Mouse (Mus musculus): ENCODE measurements around the gene Crocc2. TPM values are rescaled to one million over a fixed set of nuclear protein-coding genes. Genes with fewer than 3 reads are reported as not detected.

The Crocc2 gene
- polyA plus RNA-seq, 1 experiment from 2014 or later: 0.54 TPM

GRCm38 (mm10) chr1:93268246-93268645 is 99.7 kb downstream of the Crocc2 start:
- no peak for ATAC-seq (replicated peaks)
- Histone ChIP-seq H3K4me1 (peaks cover 4% of the 10 kb centered on the region; the same call in 1 of the 2 replicates), H3K27ac (no peak overlapping the region), H3K36me3 (replicated peaks) (no peaks in the 10 kb centered on the region), H3K27me3 (replicated peaks) (no peaks in the 10 kb centered on the region), H3K4me3 (no peak overlapping the region), H3K9ac (no peak overlapping the region), H3K9me3 (no peaks in the 10 kb centered on the region), H3K4me2 (no peak overlapping the region)
- whole genome bisulfite sequencing: 85% methylated on average over 2 of the region's 2 CpGs

GRCm38 (mm10) chr1:93270516-93271240 is 102.2 kb downstream of the Crocc2 start:
- Histone ChIP-seq H3K27me3 (replicated peaks) (no peaks in the 10 kb centered on the region), H3K4me1 (peaks cover 4% of the 10 kb centered on the region; the same call in 1 of the 2 replicates), H3K27ac (no peak overlapping the region), H3K9me3 (no peaks in the 10 kb centered on the region), H3K4me3 (no peak overlapping the region), H3K9ac (no peak overlapping the region), H3K36me3 (replicated peaks) (no peaks in the 10 kb centered on the region), H3K4me2 (no peak overlapping the region)
- no peak for ATAC-seq (replicated peaks)
- WGBS: 69% methylated on average over 3 of the region's 3 CpGs

- no peaks in the 10 kb centered on the region for H3K9me3 ChIP-seq
- peaks cover 4% of the 10 kb centered on the region; the same call in 1 of the 2 replicates for H3K4me1 ChIP-seq
- H3K9ac ChIP-seq: no peak overlapping the region
- H3K27me3 ChIP-seq (replicated peaks): no peaks in the 10 kb centered on the region
- H3K4me3 ChIP-seq: no peak overlapping the region
- H3K27ac ChIP-seq: no peak overlapping the region
- H3K4me2 ChIP-seq: no peak overlapping the region
- ATAC-seq (replicated peaks): no peak
- WGBS: 83% methylated on average over 5 of the region's 6 CpGs
- H3K36me3 ChIP-seq (replicated peaks): no peaks in the 10 kb centered on the region
Observed at GRCm38 (mm10) chr1:93271751-93272150, 103.2 kb downstream of the Crocc2 start.

- H3K9me3 ChIP-seq: no peaks in the 10 kb centered on the region
- H3K27ac ChIP-seq: no peak overlapping the region
- no peaks in the 10 kb centered on the region for H3K36me3 ChIP-seq (replicated peaks)
- H3K4me1 ChIP-seq: peaks cover 4% of the 10 kb centered on the region; the same call in 1 of the 2 replicates
- 4% methylated on average over 16 of the region's 16 CpGs for WGBS
- peak overlapping the region; percentile 25 for H3K4me3 ChIP-seq
- no peak overlapping the region for H3K9ac ChIP-seq
- peak; percentile 65; the same call in 1 of the 2 replicates for ATAC-seq (replicated peaks)
- H3K27me3 ChIP-seq (replicated peaks): no peaks in the 10 kb centered on the region
- H3K4me2 ChIP-seq: peak overlapping the region; percentile 45
Observed at GRCm38 (mm10) chr1:93272409-93272821, 103.9 kb downstream of the Crocc2 start.

- Histone ChIP-seq H3K4me1 (peaks cover 4% of the 10 kb centered on the region; the same call in 1 of the 2 replicates), H3K4me2 (no peak overlapping the region), H3K9ac (no peak overlapping the region), H3K36me3 (replicated peaks) (no peaks in the 10 kb centered on the region), H3K4me3 (no peak overlapping the region), H3K27me3 (replicated peaks) (no peaks in the 10 kb centered on the region), H3K9me3 (no peaks in the 10 kb centered on the region), H3K27ac (no peak overlapping the region)
- no peak for ATAC-seq (replicated peaks)
- 81% methylated on average over 6 of the region's 6 CpGs for WGBS
Observed at GRCm38 (mm10) chr1:93275561-93275960, 107.0 kb downstream of the Crocc2 start.

- no peaks in the 10 kb centered on the region for H3K36me3 ChIP-seq (replicated peaks)
- no peak overlapping the region for H3K9ac ChIP-seq
- H3K27ac ChIP-seq: no peak overlapping the region
- no peak overlapping the region for H3K4me2 ChIP-seq
- WGBS: 84% methylated on average over 7 of the region's 7 CpGs
- peaks cover 4% of the 10 kb centered on the region; the same call in 1 of the 2 replicates for H3K4me1 ChIP-seq
- no peaks in the 10 kb centered on the region for H3K27me3 ChIP-seq (replicated peaks)
- no peaks in the 10 kb centered on the region for H3K9me3 ChIP-seq
- ATAC-seq (replicated peaks): no peak
- no peak overlapping the region for H3K4me3 ChIP-seq
Observed at GRCm38 (mm10) chr1:93277041-93277440, 108.5 kb downstream of the Crocc2 start.

Small RNA genes within 50 kb of the gene (microRNA-seq; reads per million reads assigned to microRNA genes)
- not detected for gene Mir6901

Other genes with a start within 250 kb of the Crocc2 start
- gene Capn10, start 234.3 kb upstream of the Crocc2 start, polyA plus RNA-seq (2015; fragmentation: Nextera tagmentation; extraction: Ambion mirVana): 66.7 and 67.7 TPM in 2 replicates
- 0.30 and 0.50 TPM in 2 replicates for gene Gpr35, start 217.9 kb upstream of the Crocc2 start, polyA plus RNA-seq (2015; fragmentation: Nextera tagmentation; extraction: Ambion mirVana)
- gene Aqp12, start 162.4 kb upstream of the Crocc2 start, polyA plus RNA-seq (2015; fragmentation: Nextera tagmentation; extraction: Ambion mirVana): not detected in 2 replicates
- 498 and 502 TPM in 2 replicates for gene Kif1a, start 66.8 kb upstream of the Crocc2 start, polyA plus RNA-seq (2015; fragmentation: Nextera tagmentation; extraction: Ambion mirVana)
- gene Agxt, start 33.5 kb upstream of the Crocc2 start, polyA plus RNA-seq (2015; fragmentation: Nextera tagmentation; extraction: Ambion mirVana): not detected in 2 replicates
- gene 2310007B03Rik, start 7.8 kb upstream of the Crocc2 start, polyA plus RNA-seq (2015; fragmentation: Nextera tagmentation; extraction: Ambion mirVana): 0.14 and 0.32 TPM in 2 replicates
- gene Sned1, start 67.1 kb downstream of the Crocc2 start, polyA plus RNA-seq (2015; fragmentation: Nextera tagmentation; extraction: Ambion mirVana): 8.7 and 12.5 TPM in 2 replicates
- gene Mterf4, start 137.2 kb downstream of the Crocc2 start, polyA plus RNA-seq (2015; fragmentation: Nextera tagmentation; extraction: Ambion mirVana): 34.7 and 38.2 TPM in 2 replicates
- gene Ppp1r7, start 174.1 kb downstream of the Crocc2 start, polyA plus RNA-seq (2015; fragmentation: Nextera tagmentation; extraction: Ambion mirVana): 45.8 and 46.9 TPM in 2 replicates
- 5.7 and 6.2 TPM in 2 replicates for gene Pask, start 174.8 kb downstream of the Crocc2 start, polyA plus RNA-seq (2015; fragmentation: Nextera tagmentation; extraction: Ambion mirVana)
- 0.79 and 0.94 TPM in 2 replicates for gene Ano7, start 205.2 kb downstream of the Crocc2 start, polyA plus RNA-seq (2015; fragmentation: Nextera tagmentation; extraction: Ambion mirVana)